Mouse (Mus musculus) heart, postnatal 0 days (tissue): ENCODE results near the gene Vim. TPM values are rescaled to one million over a fixed set of nuclear protein-coding genes. Genes with fewer than 3 reads are reported as not detected.

Experiments
- ATAC-seq: fragments of 200-750 bp; cut with Nextera tagmentation; 2 replicates; pipeline ENCODE4 v1.8.0; 2017; ENCODE audit warnings: low read depth, moderate number of reproducible peaks, moderate library complexity; ENCODE audit not compliant: insufficient read depth
- DNase-seq: peaks from one replicate; pipeline ENCODE4 v3.0.0-alpha.2; 2016; ENCODE audit warnings: low spot score
- H3K27ac ChIP-seq: fragments of 300-500 bp; sonication (generic); 2 replicates; pipeline ENCODE4 v1.5.1; 2014; ENCODE audit warnings: low read depth, mild to moderate bottlenecking
- H3K27me3 ChIP-seq: fragments of 300-500 bp; sonication (generic); 2 replicates; pipeline ENCODE4 v1.6.1; 2014; ENCODE audit warnings: low read length, mixed read lengths; ENCODE audit not compliant: control insufficient read depth, insufficient read depth
- H3K36me3 ChIP-seq: fragments of 300-500 bp; sonication (generic); replicated peaks from 2 replicates; pipeline ENCODE4 v1.6.1; 2014; ENCODE audit warnings: low read length, mixed read lengths; ENCODE audit not compliant: control insufficient read depth, insufficient read depth
- H3K4me1 ChIP-seq: fragments of 300-500 bp; sonication (generic); 2 replicates; pipeline ENCODE4 v1.6.1; 2014; ENCODE audit warnings: antibody characterized with exemption; ENCODE audit not compliant: control insufficient read depth, insufficient read depth
- H3K4me2 ChIP-seq: fragments of 300-500 bp; sonication (generic); 2 replicates; pipeline ENCODE4 v1.6.1; 2014; ENCODE audit warnings: low read depth, mild to moderate bottlenecking, low read length, moderate library complexity
- H3K4me3 ChIP-seq: fragments of 300-500 bp; sonication (generic); 2 replicates; pipeline ENCODE4 v1.5.1; 2014; ENCODE audit warnings: low read depth, low read length
- H3K9ac ChIP-seq: fragments of 300-500 bp; sonication (generic); replicated peaks from 2 replicates; pipeline ENCODE4 v1.6.1; 2014; ENCODE audit warnings: low read depth, low read length, mixed read lengths
- H3K9me3 ChIP-seq: fragments of 300-500 bp; sonication (generic); replicated peaks from 2 replicates; pipeline ENCODE4 v1.6.1; 2016; ENCODE audit warnings: low read length; ENCODE audit not compliant: control insufficient read depth
- CTCF ChIP-seq: IDR thresholded peaks from 2 replicates; pipeline ENCODE4 v1.5.1; 2016; ENCODE audit warnings: antibody characterized with exemption, control low read depth, low read depth
- EP300 ChIP-seq: IDR thresholded peaks from 2 replicates; pipeline ENCODE4 v1.6.1; 2016; ENCODE audit warnings: antibody characterized with exemption, low read depth
- WGBS: fragments of 180-500 bp; shearing (Covaris S2); extraction: QIAGEN DNeasy Blood & Tissue Kit; methylation state at CpG from one replicate; pipeline ENCODE4 v1.1.7; 2014; 5-methylcytosine and 5-hydroxymethylcytosine counted together
- polyA plus RNA-seq: library from polyadenylated mRNA; unstranded; fragments of >200 nt; fragmentation: Nextera tagmentation; extraction: Ambion mirVana; gene quantifications from 2 replicates; pipeline ENCODE4 v1.2.1, GENCODE M21; 2015
- total RNA-seq: library from RNA; depleted of rRNA; stranded (reverse); fragments of >200 nt; gene quantifications from 2 replicates; pipeline ENCODE4 v1.2.3, GENCODE M21; 2014; ENCODE audit warnings: low replicate concordance; rRNA removed

Vim gene
- total RNA-seq (2,529 and 2,768 TPM in 2 replicates), polyA plus RNA-seq (696 and 707 TPM in 2 replicates)

DNA sequence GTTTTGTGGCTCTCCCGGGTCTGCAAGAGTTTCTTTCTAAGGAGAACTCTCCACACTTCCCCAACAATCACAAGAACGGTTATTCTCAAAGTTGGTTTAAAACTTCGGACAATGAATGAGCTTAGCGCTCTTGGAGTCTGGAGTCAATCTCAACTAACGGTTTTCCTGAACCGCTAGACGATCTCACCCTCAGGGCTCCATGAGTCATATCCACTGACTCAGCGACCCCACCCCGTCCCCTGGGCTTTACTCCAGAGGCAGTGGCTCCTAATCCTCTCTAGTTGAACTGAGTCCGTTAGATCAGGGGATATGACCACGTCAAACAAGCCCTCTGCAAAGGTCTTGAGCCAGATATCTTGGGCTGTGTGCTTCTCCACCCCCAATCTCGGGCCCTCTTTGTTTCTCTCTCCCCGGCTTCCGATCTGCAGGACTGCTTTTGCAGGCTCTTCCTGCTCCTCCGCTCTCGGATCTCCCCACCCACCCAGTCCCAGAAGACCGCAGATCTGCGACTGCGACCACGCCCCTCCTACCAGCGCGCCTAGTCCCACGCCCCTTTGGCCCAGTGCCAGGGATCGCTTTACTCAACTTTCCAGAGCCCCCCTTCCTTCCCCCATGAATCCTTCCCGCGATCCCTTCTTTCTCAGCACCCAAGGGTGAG, at the start of gene Vim:
TSS of gene Vim (plus strand) at position 520 of the 658 bp plus-strand sequence.
- ATAC-seq: peak; percentile 90
- TF ChIP-seq EP300 (peak; percentile 55; the same call in 1 of the 2 replicates), CTCF (no peak)

GRCm38 (mm10) chr2:13526205-13526604, 47.5 kb upstream of the Vim start:
- TF ChIP-seq EP300 (no peak), CTCF (no peak)
- DNase-seq (no peak), ATAC-seq (no peak)
- no peak overlapping the region for H3K4me3 ChIP-seq
- no peak overlapping the region for H3K4me2 ChIP-seq
- no peaks in the 10 kb centered on the region for H3K9me3 ChIP-seq
- 0 out of 2 replicates have a peak, but pooled peaks cover 10% of the 10 kb centered on the region for H3K4me1 ChIP-seq
- WGBS: 83% methylated on average over 2 of the region's 2 CpGs
- H3K27ac ChIP-seq: no peak overlapping the region
- no peak overlapping the region for H3K9ac ChIP-seq
- H3K36me3 ChIP-seq: no peaks in the 10 kb centered on the region
- H3K27me3 ChIP-seq: no peaks in the 10 kb centered on the region

More for the DNA sequence above, at the start of gene Vim:
- H3K27me3 ChIP-seq: no peaks in the 10 kb centered on the region
- H3K36me3 ChIP-seq: peaks cover 18% of the 10 kb centered on the region
- H3K4me2 ChIP-seq: peak within 1 kb of the TSS; percentile 63
- H3K9me3 ChIP-seq: no peaks in the 10 kb centered on the region
- H3K4me3 ChIP-seq: peak within 1 kb of the TSS; percentile 67
- peak within 1 kb of the TSS; percentile 97 for H3K27ac ChIP-seq
- WGBS: under 1% methylated on average over 25 of the region's 26 CpGs
- peaks cover 14% of the 10 kb centered on the region for H3K4me1 ChIP-seq
- DNase-seq: peak; percentile 97
- peak within 1 kb of the TSS; percentile 81 for H3K9ac ChIP-seq

GRCm38 (mm10) chr2:13527125-13527524, 46.6 kb upstream of the Vim start:
- Histone ChIP-seq H3K4me3 (no peak overlapping the region), H3K36me3 (no peaks in the 10 kb centered on the region), H3K9me3 (no peaks in the 10 kb centered on the region), H3K9ac (no peak overlapping the region), H3K27me3 (no peaks in the 10 kb centered on the region), H3K4me2 (no peak overlapping the region), H3K4me1 (0 out of 2 replicates have a peak, but pooled peaks cover 10% of the 10 kb centered on the region), H3K27ac (peak overlapping the region; percentile 41)
- DNase-seq (peak; percentile 24), ATAC-seq (0 out of 2 replicates have a peak, but pooled peaks have one; percentile 14)
- 36% methylated on average over 2 of the region's 2 CpGs for WGBS
- TF ChIP-seq EP300 (no peak), CTCF (no peak)

DNA sequence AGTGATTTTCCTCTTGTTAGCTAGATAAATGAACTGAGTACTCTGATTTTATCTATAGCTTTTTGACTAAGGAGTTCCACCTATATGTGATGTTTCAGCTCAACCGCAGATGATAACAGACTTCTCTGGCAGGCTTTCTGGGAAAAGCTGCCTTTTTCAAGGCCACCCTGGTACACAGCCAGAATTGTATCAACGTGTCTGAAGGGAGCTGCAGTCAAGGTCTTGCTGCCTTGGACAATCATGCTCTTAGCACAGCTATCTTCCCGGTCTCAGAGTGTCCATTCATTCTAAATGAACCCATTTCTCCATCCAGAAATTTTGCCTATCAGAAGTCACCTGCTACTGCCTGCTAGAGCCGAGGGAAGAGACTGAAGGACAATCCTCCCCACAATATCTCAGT, 46.2 kb upstream of the Vim start:
- no peaks in the 10 kb centered on the region for H3K36me3 ChIP-seq
- TF ChIP-seq CTCF: no peak
- no peak for TF ChIP-seq EP300
- DNase-seq (no peak), ATAC-seq (no peak)
- no peak overlapping the region for H3K4me3 ChIP-seq
- H3K9ac ChIP-seq: no peak overlapping the region
- no peaks in the 10 kb centered on the region for H3K9me3 ChIP-seq
- 31% methylated on average over 4 of the region's 4 CpGs for WGBS
- H3K4me2 ChIP-seq: no peak overlapping the region
- H3K27me3 ChIP-seq: no peaks in the 10 kb centered on the region
- peak overlapping the region; percentile 41 for H3K27ac ChIP-seq
- H3K4me1 ChIP-seq: 0 out of 2 replicates have a peak, but pooled peaks cover 10% of the 10 kb centered on the region

- WGBS: 91% methylated on average over 3 of the region's 3 CpGs
- Histone ChIP-seq H3K4me1 (0 out of 2 replicates have a peak, but pooled peaks cover 10% of the 10 kb centered on the region), H3K27ac (no peak overlapping the region), H3K9ac (no peak overlapping the region), H3K27me3 (no peaks in the 10 kb centered on the region), H3K4me3 (no peak overlapping the region), H3K9me3 (no peaks in the 10 kb centered on the region), H3K36me3 (no peaks in the 10 kb centered on the region), H3K4me2 (no peak overlapping the region)
- no peak for TF ChIP-seq EP300
- DNase-seq (no peak), ATAC-seq (no peak)
These were observed 44.3 kb upstream of the Vim start for GRCm38 (mm10) chr2:13529253-13529933.
